Mouse (Mus musculus): ENCODE data around the gene Srxn1. TPM values are rescaled to one million over a fixed set of nuclear protein-coding genes. Genes with fewer than 3 reads are reported as not detected.

Srxn1 gene
- polyA plus RNA-seq, 1 experiment from 2014 or later: 12.0 TPM

Other genes with a start within 250 kb of the Srxn1 start
- gene Angpt4, start 194.3 kb upstream of the Srxn1 start, polyA plus RNA-seq (2014; fragmentation: Nextera tagmentation; extraction: Ambion mirVana): 0.64 and 1.1 TPM in 2 replicates
- 18.8 and 21.2 TPM in 2 replicates for gene Fam110a, start 125.3 kb upstream of the Srxn1 start, polyA plus RNA-seq (2014; fragmentation: Nextera tagmentation; extraction: Ambion mirVana)
- 2.4 and 2.8 TPM in 2 replicates for gene Slc52a3, start 109.0 kb upstream of the Srxn1 start, polyA plus RNA-seq (2014; fragmentation: Nextera tagmentation; extraction: Ambion mirVana)
- 0.29 TPM in 2 replicates for gene Scrt2, start 24.0 kb upstream of the Srxn1 start, polyA plus RNA-seq (2014; fragmentation: Nextera tagmentation; extraction: Ambion mirVana)
- gene Tcf15, start 38.0 kb downstream of the Srxn1 start, polyA plus RNA-seq (2014; fragmentation: Nextera tagmentation; extraction: Ambion mirVana): 10.6 TPM in 2 replicates
- 84.5 and 86.4 TPM in 2 replicates for gene Csnk2a1, start 121.3 kb downstream of the Srxn1 start, polyA plus RNA-seq (2014; fragmentation: Nextera tagmentation; extraction: Ambion mirVana)
- gene Tbc1d20, start 188.3 kb downstream of the Srxn1 start, polyA plus RNA-seq (2014; fragmentation: Nextera tagmentation; extraction: Ambion mirVana): 31.0 and 32.2 TPM in 2 replicates
- gene Rbck1, start 227.1 kb downstream of the Srxn1 start, polyA plus RNA-seq (2014; fragmentation: Nextera tagmentation; extraction: Ambion mirVana): 79.5 and 82.2 TPM in 2 replicates
- 3.0 and 3.3 TPM in 2 replicates for gene Trib3, start 238.5 kb downstream of the Srxn1 start, polyA plus RNA-seq (2014; fragmentation: Nextera tagmentation; extraction: Ambion mirVana)

Measured in embryonic facial prominence, embryonic 14.5 days (tissue).